Mouse (Mus musculus) kidney, postnatal 14 days (tissue): ENCODE measurements at regions not wholly inside any gene's neighbourhood (a gene's known extent, or its start where the extent isn't known, plus 50 kb on each side); places are given as distances from the start of the nearest gene placed in this dataset.

Experiments
- DNase-seq: peaks from one replicate; pipeline ENCODE4 v3.0.0; 2022; ENCODE audit warnings: mixed read lengths

- DNase-seq = no peak
Measured at GRCm38 (mm10) chr1:33042424-33042823, 495.3 kb upstream of the Gm5415 start.

- DNase-seq = no peak
Measured at GRCm38 (mm10) chr1:33040740-33041139, 493.6 kb upstream of the Gm5415 start.

GRCm38 (mm10) chr1:33031991-33032390 lies 484.9 kb upstream of the Gm5415 start:
- no peak for DNase-seq

GRCm38 (mm10) chr1:33026683-33027415 lies 479.8 kb upstream of the Gm5415 start:
- DNase-seq = no peak

- DNase-seq = no peak
Measured at GRCm38 (mm10) chr1:33025379-33025778, 478.3 kb upstream of the Gm5415 start.

GRCm38 (mm10) chr1:33022852-33023251 lies 475.8 kb upstream of the Gm5415 start:
- DNase-seq = no peak

- no peak for DNase-seq
Measured at GRCm38 (mm10) chr1:33003992-33004391, 456.9 kb upstream of the Gm5415 start.

GRCm38 (mm10) chr1:32964957-32965356 lies 417.9 kb upstream of the Gm5415 start:
- DNase-seq = no peak

- no peak for DNase-seq
Measured at GRCm38 (mm10) chr1:32959316-32959715, 412.2 kb upstream of the Gm5415 start.

- DNase-seq = no peak
Measured at GRCm38 (mm10) chr1:32946254-32946653, 399.2 kb upstream of the Gm5415 start.

GRCm38 (mm10) chr1:32930381-32930780 lies 383.3 kb upstream of the Gm5415 start:
- DNase-seq = no peak

- no peak for DNase-seq
Measured at GRCm38 (mm10) chr1:32902437-32902836, 355.3 kb upstream of the Gm5415 start.

GRCm38 (mm10) chr1:32887728-32888127 lies 340.6 kb upstream of the Gm5415 start:
- DNase-seq = no peak

- no peak for DNase-seq
Measured at GRCm38 (mm10) chr1:32872920-32873319, 325.8 kb upstream of the Gm5415 start.

- DNase-seq = no peak
Measured at GRCm38 (mm10) chr1:32866111-32866510, 319.0 kb upstream of the Gm5415 start.

- DNase-seq = no peak
Measured at GRCm38 (mm10) chr1:32858040-32858439, 310.9 kb upstream of the Gm5415 start.
